Mouse (Mus musculus): ENCODE measurements around the gene Me3.

Gene Me3

GRCm38 (mm10) chr7:89835566-89835965 lies 203.4 kb downstream of the Me3 start:
- DNase-seq, result no peak

- DNase-seq, result no peak
Observed at GRCm38 (mm10) chr7:89836676-89837075, 204.5 kb downstream of the Me3 start.

DNA sequence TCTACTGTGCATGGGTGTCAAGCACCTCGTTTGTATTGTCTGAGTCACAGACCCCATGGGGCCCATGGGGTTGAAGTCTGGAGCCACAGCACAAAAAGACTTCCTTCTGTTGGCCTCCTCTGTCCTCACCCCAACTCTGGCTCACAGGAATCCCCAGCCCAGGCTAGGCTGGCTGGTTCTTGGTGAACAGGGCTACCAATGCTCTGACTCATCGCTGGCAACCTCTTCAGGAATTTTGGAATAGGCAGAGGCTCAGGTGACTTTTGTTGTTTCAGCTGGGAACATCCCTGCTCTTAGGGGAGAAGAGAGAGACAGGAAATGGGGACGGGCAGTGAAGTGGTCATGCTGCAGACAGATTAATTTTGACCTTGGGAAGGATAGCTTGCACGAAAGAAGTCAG lies 205.6 kb downstream of the Me3 start:
- no peak for DNase-seq

GRCm38 (mm10) chr7:89839721-89840120 lies 207.5 kb downstream of the Me3 start:
- DNase-seq, result no peak

- DNase-seq, result peak; percentile 48 to 62
Observed at GRCm38 (mm10) chr7:89841670-89842403, 209.6 kb downstream of the Me3 start.

DNA sequence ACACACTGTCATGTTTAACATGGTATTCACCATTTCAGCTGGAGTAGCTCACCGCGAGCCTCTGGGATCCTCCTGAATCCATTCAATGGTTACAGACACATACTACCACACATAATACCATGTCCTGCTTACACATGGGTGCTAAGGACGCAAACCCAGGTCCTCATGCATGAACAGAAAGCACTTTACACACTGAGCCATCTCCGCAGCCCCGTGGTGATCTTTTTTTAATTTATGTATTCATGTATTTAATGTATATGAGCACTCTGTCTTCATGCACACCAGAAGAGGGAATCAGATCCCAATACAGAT lies 210.2 kb downstream of the Me3 start:
- no peak for DNase-seq

- DNase-seq, result no peak
Observed at GRCm38 (mm10) chr7:89843121-89843520, 210.9 kb downstream of the Me3 start.

DNA sequence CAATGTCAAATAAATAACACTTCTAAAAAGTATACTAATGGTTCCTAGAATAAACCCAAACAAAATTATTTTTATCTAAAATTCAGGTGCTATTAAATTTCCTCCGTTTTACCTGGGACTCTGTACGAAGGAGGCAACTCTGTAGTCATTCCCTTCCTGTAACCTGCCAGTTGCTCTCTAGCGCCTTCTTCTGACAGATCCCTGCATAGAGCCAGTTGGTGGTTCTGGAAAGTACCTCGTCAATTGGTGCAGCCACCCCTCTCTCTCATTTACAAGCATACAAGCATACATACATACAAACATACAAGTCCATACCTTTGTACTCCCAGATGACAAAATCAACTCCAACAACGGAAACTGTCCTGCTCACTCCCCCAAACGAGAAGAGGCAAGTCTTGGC lies 211.3 kb downstream of the Me3 start:
- peak; percentile 13 to 27 for DNase-seq

DNA sequence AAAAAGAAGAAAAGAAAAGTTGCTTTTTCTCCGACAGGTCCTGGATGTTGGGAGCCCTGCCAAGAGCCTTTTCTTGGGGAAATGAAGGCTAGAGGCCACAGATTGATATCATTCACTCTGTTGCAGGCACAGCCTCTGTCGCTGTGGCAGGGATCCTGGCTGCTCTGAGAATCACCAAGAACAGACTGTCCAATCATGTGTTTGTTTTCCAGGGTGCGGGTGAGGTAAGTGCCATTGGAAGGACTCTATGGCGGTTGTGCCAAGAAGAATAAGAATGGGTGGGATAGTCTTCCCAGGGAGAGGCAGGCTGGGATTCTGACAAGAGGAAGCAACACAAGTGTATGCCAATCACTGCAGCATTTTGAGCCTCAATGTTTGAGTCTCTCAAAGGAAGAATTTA lies 213.5 kb downstream of the Me3 start:
- DNase-seq, result no peak

- DNase-seq, result no peak
Observed at GRCm38 (mm10) chr7:89850510-89850909, 218.3 kb downstream of the Me3 start.

DNA sequence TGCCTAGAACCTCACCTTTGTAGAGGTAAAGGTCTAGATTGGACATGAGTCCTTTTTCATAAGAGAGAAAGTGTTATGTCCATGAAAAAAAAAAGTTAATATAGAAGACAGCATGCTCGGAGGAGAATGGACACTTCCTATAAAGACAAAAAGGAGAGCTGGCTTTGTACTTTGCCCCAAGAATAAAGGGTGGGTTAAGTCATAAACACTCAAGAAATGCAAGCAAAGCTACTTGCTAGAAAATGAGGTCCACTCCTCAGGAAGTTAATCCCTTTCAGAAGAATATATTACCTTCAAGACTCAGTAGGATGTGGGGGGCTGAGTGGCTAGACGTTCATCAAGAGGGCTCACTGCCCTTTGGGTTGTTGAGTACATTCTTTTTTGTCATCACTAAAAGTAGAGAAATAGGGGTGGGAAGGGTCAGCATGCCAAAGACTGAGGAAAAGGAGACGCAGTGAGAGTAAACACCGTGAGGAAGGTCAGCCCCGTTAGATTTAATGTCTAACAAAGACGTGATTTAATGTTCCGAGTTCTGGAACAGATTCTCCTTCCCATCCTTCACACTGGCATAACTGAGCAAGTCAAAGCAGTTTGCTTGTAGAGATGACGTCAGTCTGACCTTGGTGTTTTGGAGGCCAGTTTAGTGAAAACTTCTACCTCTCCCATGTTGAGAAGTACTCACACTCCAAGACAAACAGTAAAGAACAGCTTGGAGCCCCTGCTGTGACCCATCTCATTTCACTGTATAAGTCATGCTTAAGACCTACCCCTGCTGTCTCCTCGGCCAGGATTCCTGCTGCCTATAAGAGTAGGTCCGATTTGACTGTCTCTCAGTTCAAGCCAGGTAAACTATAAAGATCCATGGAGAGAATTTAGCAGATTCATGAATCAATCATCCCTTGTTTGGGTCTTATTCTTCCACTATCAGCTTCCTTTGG lies 220.2 kb downstream of the Me3 start:
- DNase-seq, result no peak

- no peak for DNase-seq
Observed at GRCm38 (mm10) chr7:89853131-89853530, 220.9 kb downstream of the Me3 start.

GRCm38 (mm10) chr7:89855196-89855595 lies 223.0 kb downstream of the Me3 start:
- DNase-seq, result no peak

GRCm38 (mm10) chr7:89856440-89857217 lies 224.4 kb downstream of the Me3 start:
- DNase-seq, result no peak

DNA sequence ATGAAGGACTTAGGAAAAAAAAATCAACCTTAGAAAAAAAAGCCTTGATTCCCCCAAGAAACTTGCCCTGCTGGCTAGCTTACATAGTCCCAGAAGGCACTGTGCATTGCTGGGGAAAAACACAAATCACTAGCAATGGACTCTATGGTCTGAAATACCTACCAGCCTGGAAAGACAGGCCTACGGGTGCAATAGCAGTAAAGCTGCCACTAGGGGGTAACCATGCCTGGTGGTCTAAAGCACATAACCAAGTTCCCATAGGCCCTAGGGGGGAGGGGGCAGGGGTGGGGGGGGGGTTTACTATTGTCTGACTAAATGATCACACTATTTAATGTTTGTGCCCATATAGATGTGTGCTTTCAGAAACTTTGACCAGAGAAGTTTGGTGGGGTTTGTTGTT lies 232.6 kb downstream of the Me3 start:
- no peak for DNase-seq

DNA sequence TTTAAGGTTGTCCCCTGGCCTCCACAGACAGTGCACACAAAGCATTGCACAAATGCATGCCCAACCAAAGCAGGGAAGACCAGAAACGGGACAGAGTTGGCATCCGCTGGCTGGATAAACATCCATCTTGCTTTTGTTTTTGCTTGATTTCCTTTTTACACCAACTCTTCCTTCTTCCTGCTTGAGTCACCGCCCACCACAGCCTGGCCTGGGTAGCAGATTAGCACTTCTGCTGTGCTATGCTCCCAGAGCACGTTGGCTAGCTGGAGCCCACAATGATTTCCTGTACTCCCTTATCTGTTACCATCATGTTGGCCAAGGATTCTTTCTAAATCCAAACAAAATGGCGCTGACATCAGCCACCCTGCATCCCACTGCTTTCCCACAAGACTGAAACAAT lies 235.0 kb downstream of the Me3 start:
- DNase-seq, result no peak

GRCm38 (mm10) chr7:89879686-89880085 lies 247.5 kb downstream of the Me3 start:
- DNase-seq, result no peak

DNA sequence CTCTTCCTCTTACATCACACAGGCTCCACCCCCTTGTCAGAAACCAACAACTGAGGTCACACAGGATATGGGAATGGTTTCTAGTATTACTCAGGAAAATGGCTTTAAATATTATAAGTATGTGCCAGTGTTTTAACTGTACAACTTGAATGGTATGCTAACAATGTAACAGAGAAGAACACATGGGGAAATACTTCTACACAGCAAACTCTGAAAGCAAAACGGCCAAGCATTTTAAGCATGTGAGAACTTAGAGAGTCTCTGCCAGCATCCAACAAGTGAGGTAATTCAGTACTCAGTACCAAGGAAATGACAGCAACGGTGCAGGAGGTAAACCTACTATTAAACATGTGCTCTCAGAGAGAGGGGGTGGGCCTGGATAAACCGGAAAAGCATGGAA lies 252.4 kb downstream of the Me3 start:
- no peak for DNase-seq

DNA sequence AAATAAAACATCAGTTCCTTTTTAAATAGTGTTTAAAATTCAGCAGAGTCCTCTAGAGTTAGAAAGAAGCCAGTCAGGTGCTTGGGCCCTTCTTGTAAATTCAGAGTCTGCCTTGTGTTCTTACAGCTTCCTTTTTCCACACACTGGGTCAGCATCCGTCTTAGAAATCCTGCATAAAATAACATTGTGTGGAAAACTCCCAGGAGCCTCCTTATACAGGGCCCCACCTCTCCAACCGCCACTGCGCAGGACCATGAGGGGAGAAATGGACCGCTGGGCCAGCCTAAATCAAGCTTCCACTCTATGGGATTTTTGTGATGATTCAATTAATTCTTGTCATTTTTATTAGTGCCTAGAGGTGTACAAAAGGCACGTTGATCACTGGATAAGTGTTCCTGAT lies 259.2 kb downstream of the Me3 start:
- no peak for DNase-seq

- DNase-seq, result no peak
Observed at GRCm38 (mm10) chr7:89891856-89892255, 259.7 kb downstream of the Me3 start.

DNA sequence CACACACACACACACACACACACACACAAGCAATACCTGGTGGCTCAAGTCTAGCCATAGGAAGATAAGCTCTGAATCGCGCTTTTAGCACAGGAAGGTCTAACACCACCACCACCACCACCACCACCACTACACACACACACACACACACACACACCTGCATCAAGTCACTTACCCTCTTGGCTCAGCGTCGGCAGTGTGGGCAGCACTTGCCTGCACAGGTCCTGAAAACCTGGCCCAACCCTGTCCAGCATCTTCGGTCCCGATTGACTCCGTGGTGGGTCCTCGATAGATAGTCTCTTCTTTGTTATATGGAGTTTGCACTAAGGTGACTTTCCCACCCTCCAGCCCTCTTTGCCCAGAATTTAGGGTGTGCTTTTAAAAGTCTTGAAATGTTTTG lies 270.8 kb downstream of the Me3 start:
- DNase-seq, result no peak

DNA sequence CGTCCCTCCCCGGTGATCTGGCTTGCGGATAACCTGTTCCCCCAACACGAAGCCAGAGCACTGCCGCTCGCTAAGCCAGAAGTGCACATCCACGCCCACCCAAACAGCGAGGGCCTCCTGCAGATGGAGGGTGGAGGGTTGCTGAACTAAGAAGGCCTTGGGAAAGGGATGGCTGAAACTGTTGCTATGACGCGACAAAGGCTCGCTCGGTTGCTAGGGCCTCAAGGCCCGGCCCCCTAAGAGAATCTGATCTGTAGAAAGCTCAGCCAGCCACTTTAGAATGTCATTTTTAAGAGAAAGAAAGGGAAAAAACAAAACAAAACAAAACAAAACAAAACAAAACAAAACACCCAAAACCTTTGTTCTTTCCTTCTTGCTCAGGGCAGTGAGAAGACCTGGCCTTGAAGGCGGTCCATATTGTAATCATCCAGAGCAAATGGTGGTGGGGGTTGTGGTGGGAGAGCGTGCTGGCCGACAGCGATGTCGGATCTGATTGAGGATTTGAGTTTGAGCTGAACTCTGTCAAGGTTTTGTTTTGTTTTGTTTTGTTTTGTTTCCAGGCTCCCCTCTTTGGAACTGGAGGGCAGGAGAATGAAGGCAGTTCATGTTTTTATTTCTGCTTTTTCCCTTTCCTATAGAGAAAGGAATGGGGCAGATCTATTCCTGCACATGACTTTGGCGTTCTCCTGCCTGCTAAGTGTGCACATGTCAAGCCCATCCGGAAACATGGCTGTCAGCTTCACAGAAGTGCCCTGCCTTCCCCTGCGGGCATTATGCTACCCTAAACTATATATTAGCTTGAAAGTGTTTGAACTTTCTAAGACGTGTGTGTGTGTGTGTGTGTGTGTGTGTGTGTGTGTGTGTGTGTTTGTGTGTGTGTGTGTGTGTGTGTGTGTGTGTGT lies 271.5 kb downstream of the Me3 start, which contains the start of gene Ccdc81:
TSS of gene Ccdc81 (minus strand) at position 188 of the 902 bp plus-strand sequence.
- no peak for DNase-seq
